Mouse (Mus musculus) bone marrow, adult 2 months (tissue): ENCODE measurements around the gene Otp.

Experiments used
- CTCF ChIP-seq: fragments of 200-500 bp; IDR thresholded peaks from 2 replicates; pipeline ENCODE4 v1.5.1; 2011; ENCODE audit warnings: low read length, control low read depth; ENCODE audit not compliant: control insufficient read depth, insufficient read depth
- POLR2A ChIP-seq: fragments of 200-500 bp; IDR thresholded peaks from 2 replicates; pipeline ENCODE4 v1.6.1; 2011; ENCODE audit warnings: low read depth, mild to moderate bottlenecking, control low read depth, low read length, borderline replicate concordance; ENCODE audit not compliant: control insufficient read depth

GRCm38 (mm10) chr13:94872439-94872838 lies 3.0 kb upstream of the Otp start:
- TF ChIP-seq POLR2A, result no peak
- no peak for TF ChIP-seq CTCF
